Mouse (Mus musculus): Measurements from ENCODE around the gene Lgals2.
"Not testable (repeated sequence)": the region's sequence is repeated elsewhere in the genome, so short reads cannot be mapped to it uniquely, and the experiment has no call there.

Gene Lgals2

GRCm38 (mm10) chr15:78874989-78875388, 19.7 kb upstream of the Lgals2 start:
- in situ Hi-C loops (cut with MboI, MseI), result no loop called here

- in situ Hi-C loops (cut with MboI, MseI), result no loop called here
These were observed 18.6 kb upstream of the Lgals2 start for GRCm38 (mm10) chr15:78873803-78874435.

GRCm38 (mm10) chr15:78872021-78872608, 16.8 kb upstream of the Lgals2 start:
- in situ Hi-C loops (cut with MboI, MseI), result no loop called here

- in situ Hi-C loops (cut with MboI, MseI), result no loop called here
These were observed 14.4 kb upstream of the Lgals2 start for GRCm38 (mm10) chr15:78869775-78870174.

- in situ Hi-C loops (cut with MboI, MseI), result no loop called here
These were observed 13.5 kb upstream of the Lgals2 start for GRCm38 (mm10) chr15:78868826-78869233.

GRCm38 (mm10) chr15:78868398-78868797, 13.1 kb upstream of the Lgals2 start:
- in situ Hi-C loops (cut with MboI, MseI), result no loop called here

- in situ Hi-C loops (cut with MboI, MseI), result no loop called here
These were observed 8.5 kb upstream of the Lgals2 start for GRCm38 (mm10) chr15:78863852-78864253.

- in situ Hi-C loops (cut with MboI, MseI), result no loop called here
These were observed 7.8 kb upstream of the Lgals2 start for GRCm38 (mm10) chr15:78863154-78863553.

GRCm38 (mm10) chr15:78862280-78862679, 7.0 kb upstream of the Lgals2 start:
- in situ Hi-C loops (cut with MboI, MseI), result no loop called here

GRCm38 (mm10) chr15:78859714-78860113, 4.4 kb upstream of the Lgals2 start:
- in situ Hi-C loops (cut with MboI, MseI), result loop anchor here (10.0 kb wide), 1 partner anchor 235 kb away; no protein-coding TSS in a partner anchor

- in situ Hi-C loops (cut with MboI, MseI), result loop anchor here (10.0 kb wide), 1 partner anchor 235 kb away; no protein-coding TSS in a partner anchor
These were observed 4.0 kb upstream of the Lgals2 start for GRCm38 (mm10) chr15:78859311-78859710.

- in situ Hi-C loops (cut with MboI, MseI), result loop anchor here (10.0 kb wide), 1 partner anchor 232 kb away; no protein-coding TSS in a partner anchor
These were observed 1.7 kb upstream of the Lgals2 start for GRCm38 (mm10) chr15:78857009-78857408.

GRCm38 (mm10) chr15:78851505-78852153, 3.7 kb downstream of the Lgals2 start:
- in situ Hi-C loops (cut with MboI, MseI), result loop anchor here (10.0 kb wide), 1 partner anchor 227 kb away; no protein-coding TSS in a partner anchor

GRCm38 (mm10) chr15:78850944-78851343, 4.4 kb downstream of the Lgals2 start:
- in situ Hi-C loops (cut with MboI, MseI), result loop anchor here (10.0 kb wide), 1 partner anchor 226 kb away; no protein-coding TSS in a partner anchor

GRCm38 (mm10) chr15:78850059-78850824, 5.1 kb downstream of the Lgals2 start:
- in situ Hi-C loops (cut with MboI, MseI), result loop anchor here (10.0 kb wide), 1 partner anchor 225 kb away; no protein-coding TSS in a partner anchor

- in situ Hi-C loops (cut with MboI, MseI), result no loop called here
These were observed 5.8 kb downstream of the Lgals2 start for GRCm38 (mm10) chr15:78849485-78849884.

GRCm38 (mm10) chr15:78848467-78848866, 6.9 kb downstream of the Lgals2 start:
- in situ Hi-C loops (cut with MboI, MseI), result no loop called here

- in situ Hi-C loops (cut with MboI, MseI), result not testable (repeated sequence)
These were observed 8.5 kb downstream of the Lgals2 start for GRCm38 (mm10) chr15:78846805-78847204.

- in situ Hi-C loops (cut with MboI, MseI), result no loop called here
These were observed 9.0 kb downstream of the Lgals2 start for GRCm38 (mm10) chr15:78846352-78846751.

GRCm38 (mm10) chr15:78845867-78846266, 9.5 kb downstream of the Lgals2 start:
- in situ Hi-C loops (cut with MboI, MseI), result no loop called here

GRCm38 (mm10) chr15:78845321-78845720, 10.0 kb downstream of the Lgals2 start:
- in situ Hi-C loops (cut with MboI, MseI), result no loop called here

- in situ Hi-C loops (cut with MboI, MseI), result no loop called here
These were observed 10.5 kb downstream of the Lgals2 start for GRCm38 (mm10) chr15:78844791-78845190.

All from T-helper 2 cell (primary cell).